Mouse (Mus musculus): ENCODE results near the gene Med16. TPM values are rescaled to one million over a fixed set of nuclear protein-coding genes. Genes with fewer than 3 reads are reported as not detected.

The Med16 gene
- polyA plus RNA-seq, 1 experiment from 2014 or later = 33.2 TPM

GRCm38 (mm10) chr10:79884446-79884845, 24.3 kb downstream of the Med16 start:
- H3K9ac ChIP-seq (replicated peaks; ENCODE audit: low read depth, low read length) = no peak overlapping the region
- H3K27ac ChIP-seq (ENCODE audit: low read depth, low read length) = no peak overlapping the region
- H3K9me3 ChIP-seq (ENCODE audit: control insufficient read depth, low read length) = no peaks in the 10 kb centered on the region
- no peak overlapping the region for H3K4me3 ChIP-seq (ENCODE audit: low read depth, low read length)
- H3K36me3 ChIP-seq (ENCODE audit: control insufficient read depth, insufficient read depth, low read length) = no peaks in the 10 kb centered on the region
- WGBS = 71% methylated on average over 4 of the region's 4 CpGs
- no peaks in the 10 kb centered on the region; the same call in 1 of the 2 replicates for H3K4me1 ChIP-seq (ENCODE audit: control insufficient read depth, insufficient read depth, low read length)
- no peak overlapping the region for H3K4me2 ChIP-seq (ENCODE audit: low read depth, low read length)
- no peak for ATAC-seq (ENCODE audit: low read depth)
- no peaks in the 10 kb centered on the region for H3K27me3 ChIP-seq (ENCODE audit: control insufficient read depth, insufficient read depth, low read length)

- Histone ChIP-seq H3K4me2 (ENCODE audit: low read depth, low read length) (no peak overlapping the region), H3K27ac (ENCODE audit: low read depth, low read length) (no peak overlapping the region), H3K4me3 (ENCODE audit: low read depth, low read length) (no peak overlapping the region), H3K27me3 (ENCODE audit: control insufficient read depth, insufficient read depth, low read length) (no peaks in the 10 kb centered on the region), H3K36me3 (ENCODE audit: control insufficient read depth, insufficient read depth, low read length) (no peaks in the 10 kb centered on the region), H3K4me1 (ENCODE audit: control insufficient read depth, insufficient read depth, low read length) (no peaks in the 10 kb centered on the region; the same call in 1 of the 2 replicates), H3K9ac (replicated peaks; ENCODE audit: low read depth, low read length) (no peak overlapping the region), H3K9me3 (ENCODE audit: control insufficient read depth, low read length) (no peaks in the 10 kb centered on the region)
- ATAC-seq (ENCODE audit: low read depth) = no peak
- 17% methylated on average over 22 of the region's 22 CpGs for WGBS
Measured at GRCm38 (mm10) chr10:79883297-79884084, 25.2 kb downstream of the Med16 start.

- Histone ChIP-seq H3K4me2 (ENCODE audit: low read depth, low read length) (no peak overlapping the region; the same call in 1 of the 2 replicates), H3K4me3 (ENCODE audit: low read depth, low read length) (no peak overlapping the region), H3K36me3 (ENCODE audit: control insufficient read depth, insufficient read depth, low read length) (no peaks in the 10 kb centered on the region), H3K27ac (ENCODE audit: low read depth, low read length) (no peak overlapping the region), H3K4me1 (ENCODE audit: control insufficient read depth, insufficient read depth, low read length) (no peaks in the 10 kb centered on the region; the same call in 1 of the 2 replicates), H3K27me3 (ENCODE audit: control insufficient read depth, insufficient read depth, low read length) (no peaks in the 10 kb centered on the region), H3K9me3 (ENCODE audit: control insufficient read depth, low read length) (no peaks in the 10 kb centered on the region), H3K9ac (replicated peaks; ENCODE audit: low read depth, low read length) (0 out of 2 replicates have a peak overlapping the region, but pooled peaks have one; percentile 11)
- no peak for ATAC-seq (ENCODE audit: low read depth)
- WGBS = 6% methylated on average over 21 of the region's 22 CpGs
Measured at GRCm38 (mm10) chr10:79881981-79882380, 26.7 kb downstream of the Med16 start.

- 18% methylated on average over 9 of the region's 9 CpGs for WGBS
- Histone ChIP-seq H3K4me3 (ENCODE audit: low read depth, low read length) (no peak overlapping the region), H3K9me3 (ENCODE audit: control insufficient read depth, low read length) (no peaks in the 10 kb centered on the region), H3K9ac (replicated peaks; ENCODE audit: low read depth, low read length) (no peak overlapping the region), H3K4me2 (ENCODE audit: low read depth, low read length) (no peak overlapping the region), H3K36me3 (ENCODE audit: control insufficient read depth, insufficient read depth, low read length) (no peaks in the 10 kb centered on the region), H3K4me1 (ENCODE audit: control insufficient read depth, insufficient read depth, low read length) (no peaks in the 10 kb centered on the region; the same call in 1 of the 2 replicates), H3K27me3 (ENCODE audit: control insufficient read depth, insufficient read depth, low read length) (no peaks in the 10 kb centered on the region), H3K27ac (ENCODE audit: low read depth, low read length) (no peak overlapping the region)
- ATAC-seq (ENCODE audit: low read depth) = no peak
Measured at GRCm38 (mm10) chr10:79880721-79881120, 28.0 kb downstream of the Med16 start.

- H3K4me3 ChIP-seq (ENCODE audit: low read depth, low read length) = no peak overlapping the region
- no peaks in the 10 kb centered on the region for H3K9me3 ChIP-seq (ENCODE audit: control insufficient read depth, low read length)
- no peak overlapping the region for H3K9ac ChIP-seq (replicated peaks; ENCODE audit: low read depth, low read length)
- H3K27me3 ChIP-seq (ENCODE audit: control insufficient read depth, insufficient read depth, low read length) = no peaks in the 10 kb centered on the region
- H3K4me2 ChIP-seq (ENCODE audit: low read depth, low read length) = no peak overlapping the region
- H3K4me1 ChIP-seq (ENCODE audit: control insufficient read depth, insufficient read depth, low read length) = peaks cover 5% of the 10 kb centered on the region; the same call in 1 of the 2 replicates
- ATAC-seq (ENCODE audit: low read depth) = no peak
- 41% methylated on average over 3 of the region's 3 CpGs for WGBS
- no peak overlapping the region for H3K27ac ChIP-seq (ENCODE audit: low read depth, low read length)
- H3K36me3 ChIP-seq (ENCODE audit: control insufficient read depth, insufficient read depth, low read length) = no peaks in the 10 kb centered on the region
Measured at GRCm38 (mm10) chr10:79879527-79879926, 29.2 kb downstream of the Med16 start.

- Histone ChIP-seq H3K27me3 (ENCODE audit: control insufficient read depth, insufficient read depth, low read length) (no peaks in the 10 kb centered on the region), H3K4me1 (ENCODE audit: control insufficient read depth, insufficient read depth, low read length) (peaks cover 7% of the 10 kb centered on the region; the same call in 1 of the 2 replicates), H3K9me3 (ENCODE audit: control insufficient read depth, low read length) (no peaks in the 10 kb centered on the region), H3K4me2 (ENCODE audit: low read depth, low read length) (no peak overlapping the region), H3K4me3 (ENCODE audit: low read depth, low read length) (no peak overlapping the region), H3K9ac (replicated peaks; ENCODE audit: low read depth, low read length) (no peak overlapping the region), H3K27ac (ENCODE audit: low read depth, low read length) (no peak overlapping the region), H3K36me3 (ENCODE audit: control insufficient read depth, insufficient read depth, low read length) (no peaks in the 10 kb centered on the region)
- ATAC-seq (ENCODE audit: low read depth) = no peak
- 50% methylated on average over 12 of the region's 12 CpGs for WGBS
Measured at GRCm38 (mm10) chr10:79877757-79878156, 31.0 kb downstream of the Med16 start.

- no peak overlapping the region for H3K4me2 ChIP-seq (ENCODE audit: low read depth, low read length)
- H3K4me1 ChIP-seq (ENCODE audit: control insufficient read depth, insufficient read depth, low read length) = peaks cover 10% of the 10 kb centered on the region; the same call in 1 of the 2 replicates
- H3K9ac ChIP-seq (replicated peaks; ENCODE audit: low read depth, low read length) = no peak overlapping the region
- H3K4me3 ChIP-seq (ENCODE audit: low read depth, low read length) = no peak overlapping the region
- no peaks in the 10 kb centered on the region for H3K9me3 ChIP-seq (ENCODE audit: control insufficient read depth, low read length)
- WGBS = 71% methylated on average over 1 of the region's 1 CpGs
- no peak for ATAC-seq (ENCODE audit: low read depth)
- no peaks in the 10 kb centered on the region for H3K27me3 ChIP-seq (ENCODE audit: control insufficient read depth, insufficient read depth, low read length)
- no peaks in the 10 kb centered on the region for H3K36me3 ChIP-seq (ENCODE audit: control insufficient read depth, insufficient read depth, low read length)
- H3K27ac ChIP-seq (ENCODE audit: low read depth, low read length) = no peak overlapping the region
Measured at GRCm38 (mm10) chr10:79877174-79877573, 31.5 kb downstream of the Med16 start.

- Histone ChIP-seq H3K27me3 (ENCODE audit: control insufficient read depth, insufficient read depth, low read length) (no peaks in the 10 kb centered on the region), H3K4me2 (ENCODE audit: low read depth, low read length) (peak within 1 kb of the TSS; percentile 85), H3K9ac (replicated peaks; ENCODE audit: low read depth, low read length) (peak within 1 kb of the TSS; percentile 90), H3K9me3 (ENCODE audit: control insufficient read depth, low read length) (no peaks in the 10 kb centered on the region), H3K36me3 (ENCODE audit: control insufficient read depth, insufficient read depth, low read length) (peaks cover 7% of the 10 kb centered on the region), H3K4me3 (ENCODE audit: low read depth, low read length) (peak within 1 kb of the TSS; percentile 66), H3K4me1 (ENCODE audit: control insufficient read depth, insufficient read depth, low read length) (peaks cover 24% of the 10 kb centered on the region), H3K27ac (ENCODE audit: low read depth, low read length) (peak within 1 kb of the TSS; percentile 89)
- 0% methylated on average over 26 of the region's 57 CpGs for WGBS
- peak; percentile 93 for ATAC-seq (ENCODE audit: low read depth)
Measured at GRCm38 (mm10) chr10:79874290-79874862, 34.3 kb downstream of the Med16 start, which contains the start of the genes Prtn3 and Plppr3. Gene Prtn3 (plus strand): TSS chr10:79874476. Gene Plppr3 (minus strand): TSS chr10:79874634.
